Mouse (Mus musculus) cerebellum, adult 18-20 months (tissue): ENCODE measurements around the gene Akap13.

Experiments used
- DNase-seq, 2 experiments: peaks; one replicate each; pipeline ENCODE4 v3.0.0; 2021

Gene Akap13

GRCm38 (mm10) chr7:75455223-75456151, at the start of gene Akap13:
Gene Akap13 (plus strand): TSS chr7:75455534.
- peak; percentile 93 to 98 for DNase-seq

DNA sequence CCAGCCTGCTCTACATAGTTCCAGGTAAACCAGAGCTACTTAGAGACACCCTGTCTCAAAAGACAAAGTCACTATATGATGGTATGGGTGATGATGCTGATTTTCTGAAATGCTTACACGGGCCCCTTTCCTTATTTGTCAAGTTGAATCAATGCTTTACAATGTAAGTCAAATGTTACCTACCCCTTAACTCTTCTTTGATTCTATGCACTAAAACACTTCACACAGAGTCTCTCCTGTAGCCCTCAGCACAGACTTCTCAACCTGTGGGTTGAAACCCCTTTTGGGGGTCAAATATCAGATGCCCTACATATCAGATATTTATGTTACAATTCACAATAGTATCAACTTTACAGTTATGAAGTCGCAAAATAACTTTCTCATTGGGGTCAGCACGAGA, 44.7 kb upstream of the Akap13 start:
- no peak for DNase-seq

- no peak for DNase-seq
These were observed 44.1 kb upstream of the Akap13 start for GRCm38 (mm10) chr7:75411226-75411625.

DNA sequence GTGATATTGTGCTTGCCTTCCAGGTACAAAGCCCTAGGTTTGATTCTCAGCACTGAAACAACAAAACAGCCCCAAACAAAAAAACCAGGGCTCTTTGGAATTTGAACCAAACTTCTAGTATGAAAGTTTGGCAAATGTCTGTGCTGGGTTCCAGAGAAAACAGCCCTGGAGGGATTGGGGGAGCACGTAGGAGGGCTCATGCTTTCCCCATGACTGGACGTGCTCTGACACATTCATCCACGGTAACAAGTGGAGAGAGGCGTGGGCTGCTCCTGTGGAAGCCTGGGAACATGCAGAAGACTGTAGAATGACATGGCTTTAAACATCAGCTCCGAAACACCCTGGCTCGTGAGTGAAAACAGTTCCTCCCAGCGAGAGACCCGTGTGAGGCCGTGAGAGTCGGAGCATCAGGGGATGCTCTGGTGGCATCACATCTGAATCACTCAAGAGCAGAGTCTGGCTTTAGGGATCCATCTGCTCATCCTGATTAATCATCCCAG, 43.3 kb upstream of the Akap13 start:
- no peak for DNase-seq

DNA sequence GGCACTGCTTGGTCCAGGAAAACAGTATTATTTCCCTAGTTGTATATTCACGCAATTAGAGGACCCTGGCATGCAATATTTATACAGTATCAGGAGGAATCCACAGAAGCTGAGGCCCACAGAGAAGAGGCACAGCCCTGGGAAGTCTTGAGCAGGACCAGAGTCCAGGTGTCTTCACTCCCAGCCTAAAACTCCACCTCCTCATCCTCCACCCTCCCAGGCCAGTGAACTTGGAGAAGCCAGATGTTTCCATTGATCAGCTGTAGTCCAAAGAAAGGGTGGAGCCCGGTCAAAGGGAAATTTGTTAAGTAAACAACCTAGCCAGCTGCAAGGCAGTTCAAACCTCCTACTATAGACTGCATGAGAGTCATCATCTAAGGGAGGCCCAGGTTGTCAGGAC, 42.8 kb upstream of the Akap13 start:
- DNase-seq = no peak

- no peak for DNase-seq
These were observed 41.4 kb upstream of the Akap13 start for GRCm38 (mm10) chr7:75413903-75414302.

GRCm38 (mm10) chr7:75414316-75414715, 41.0 kb upstream of the Akap13 start:
- no peak for DNase-seq

DNA sequence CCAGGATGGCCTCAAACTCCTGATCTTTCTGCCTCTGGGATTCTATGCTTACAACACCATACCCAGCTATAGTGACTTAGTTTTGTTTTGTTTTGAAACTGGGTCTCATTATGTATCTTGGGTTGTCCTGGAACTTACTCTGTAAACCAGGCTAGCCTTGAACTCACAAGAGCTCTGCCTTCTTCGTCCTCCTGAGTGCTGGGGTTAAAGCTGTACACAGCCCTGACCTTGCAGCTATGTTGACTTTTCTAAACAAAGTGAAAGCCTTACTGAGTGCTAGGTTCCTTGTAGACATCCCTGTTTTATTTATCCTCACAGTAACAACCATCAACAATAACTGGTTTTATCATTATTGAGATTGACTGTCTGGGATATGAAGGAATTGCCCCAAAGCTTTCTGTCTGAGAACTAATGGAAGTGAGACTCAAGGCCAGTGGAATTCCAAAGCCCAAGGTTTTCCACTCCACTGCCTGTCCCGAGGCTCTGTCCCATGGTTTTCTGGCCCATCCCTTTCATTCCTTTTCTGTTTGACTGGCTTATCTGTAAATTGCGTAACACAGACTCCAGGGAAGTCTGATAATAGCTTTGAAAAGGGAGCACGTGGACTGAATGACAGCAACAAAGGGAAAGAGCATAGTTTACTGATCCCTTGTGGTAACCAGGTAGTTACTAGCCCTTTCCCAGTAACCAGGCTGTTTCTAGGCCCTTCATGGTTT, 40.0 kb upstream of the Akap13 start:
- no peak for DNase-seq

GRCm38 (mm10) chr7:75415882-75416585, 39.3 kb upstream of the Akap13 start:
- no peak for DNase-seq

DNA sequence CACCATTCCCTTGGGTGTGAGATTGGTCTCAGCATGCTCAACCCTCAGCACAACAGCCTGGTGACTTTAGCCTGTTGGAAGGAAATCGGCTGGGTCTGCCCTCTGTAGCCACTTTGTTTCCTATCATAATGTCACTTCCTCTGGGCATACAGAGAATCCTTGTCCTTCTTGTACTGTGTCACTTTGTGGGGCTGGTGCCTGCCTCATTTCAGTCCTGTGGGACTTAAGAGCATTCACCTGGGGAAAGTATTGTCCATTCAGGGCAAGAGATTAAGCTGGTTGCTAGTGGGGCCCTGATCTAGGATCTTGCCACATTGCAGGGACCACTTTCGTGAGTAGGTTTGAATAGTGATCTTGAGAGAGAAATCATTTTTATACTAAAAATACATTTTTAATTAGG, 34.4 kb upstream of the Akap13 start:
- DNase-seq = no peak

DNA sequence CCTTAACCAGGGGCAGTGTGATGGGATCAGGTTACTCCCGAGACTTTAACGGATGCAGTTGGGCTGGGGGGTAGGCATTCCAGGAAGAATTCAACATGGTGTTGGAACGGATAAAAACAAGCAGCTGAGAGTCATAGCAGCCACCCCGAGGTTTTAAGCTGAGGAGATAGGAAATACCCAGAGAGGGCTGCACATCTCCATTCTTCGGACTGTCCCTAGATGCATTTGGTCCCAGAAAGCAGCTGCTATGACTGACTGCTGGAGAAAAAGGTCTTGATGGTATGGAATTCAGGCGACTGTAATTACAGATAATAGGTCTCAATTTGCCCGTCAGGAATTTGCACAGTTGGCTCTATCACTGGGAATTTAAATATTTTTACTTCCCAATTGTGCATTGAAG, 31.2 kb upstream of the Akap13 start:
- no peak for DNase-seq

DNA sequence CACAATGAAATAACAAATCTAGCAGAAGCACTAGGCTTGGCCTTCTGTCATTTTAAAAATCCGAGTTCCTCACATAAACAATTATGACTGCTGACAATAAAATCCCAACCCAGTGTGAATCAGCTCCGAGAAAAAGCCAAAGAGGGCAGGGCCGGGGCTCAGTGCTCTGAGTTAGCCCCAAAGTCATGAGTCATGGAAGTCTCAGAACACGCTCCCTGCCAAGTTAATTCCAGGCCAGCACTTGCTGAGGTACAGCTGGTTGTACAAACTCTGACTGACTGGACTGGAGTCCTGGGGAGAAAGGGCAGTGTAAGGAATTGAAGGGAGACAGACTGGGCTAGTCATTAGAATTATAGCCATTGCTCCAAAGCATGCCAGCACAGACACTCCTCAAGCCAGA, 28.0 kb upstream of the Akap13 start:
- peak; percentile 4 to 9 for DNase-seq

GRCm38 (mm10) chr7:75428913-75429312, 26.4 kb upstream of the Akap13 start:
- no peak for DNase-seq

GRCm38 (mm10) chr7:75430550-75430949, 24.8 kb upstream of the Akap13 start:
- DNase-seq = no peak

GRCm38 (mm10) chr7:75431043-75431442, 24.3 kb upstream of the Akap13 start:
- no peak for DNase-seq

- no peak for DNase-seq
These were observed 23.3 kb upstream of the Akap13 start for GRCm38 (mm10) chr7:75432046-75432445.

GRCm38 (mm10) chr7:75436413-75437174, 18.7 kb upstream of the Akap13 start:
- DNase-seq = no peak

GRCm38 (mm10) chr7:75439570-75439969, 15.8 kb upstream of the Akap13 start:
- DNase-seq = no peak

DNA sequence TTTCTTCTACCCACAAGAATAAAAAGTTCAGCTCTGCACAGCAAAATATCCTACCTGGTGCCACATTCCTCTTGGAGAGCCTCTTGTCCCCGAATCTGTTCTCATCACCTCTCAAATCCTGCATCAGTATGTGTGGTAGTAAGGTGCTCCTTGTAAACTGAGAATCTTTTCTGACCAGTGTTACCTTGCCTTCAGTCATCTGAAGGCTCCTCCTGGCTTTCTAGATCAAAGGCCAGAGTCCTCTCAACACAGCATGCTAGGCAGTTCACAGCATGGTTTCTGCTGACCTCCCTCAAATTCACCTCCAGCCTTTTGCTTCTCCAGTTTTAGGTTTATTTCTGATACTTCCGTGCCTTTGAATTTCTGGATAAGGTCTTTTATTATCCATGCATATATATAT, 15.1 kb upstream of the Akap13 start:
- no peak for DNase-seq

DNA sequence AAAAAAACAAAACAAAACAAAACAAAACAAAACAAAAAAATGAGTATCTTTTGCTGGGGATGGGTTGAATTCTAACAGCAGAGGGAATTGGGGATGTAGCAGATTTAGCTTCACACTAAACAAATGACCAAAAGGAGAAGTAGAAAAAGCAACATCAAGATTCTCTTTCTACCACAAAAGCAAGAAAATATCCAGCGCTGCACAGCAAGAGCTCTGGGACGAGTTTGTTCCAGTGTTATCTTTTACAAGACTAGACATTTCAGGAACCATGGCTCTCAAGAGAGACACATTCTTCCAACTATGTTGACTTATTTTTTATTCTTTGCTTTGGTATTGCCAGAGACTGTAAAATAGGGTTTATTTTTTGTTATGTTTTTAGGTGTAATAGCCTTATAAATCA, 13.4 kb upstream of the Akap13 start:
- no peak for DNase-seq

GRCm38 (mm10) chr7:75456152-75456888, 986 bp downstream of the Akap13 start:
- no peak for DNase-seq

DNA sequence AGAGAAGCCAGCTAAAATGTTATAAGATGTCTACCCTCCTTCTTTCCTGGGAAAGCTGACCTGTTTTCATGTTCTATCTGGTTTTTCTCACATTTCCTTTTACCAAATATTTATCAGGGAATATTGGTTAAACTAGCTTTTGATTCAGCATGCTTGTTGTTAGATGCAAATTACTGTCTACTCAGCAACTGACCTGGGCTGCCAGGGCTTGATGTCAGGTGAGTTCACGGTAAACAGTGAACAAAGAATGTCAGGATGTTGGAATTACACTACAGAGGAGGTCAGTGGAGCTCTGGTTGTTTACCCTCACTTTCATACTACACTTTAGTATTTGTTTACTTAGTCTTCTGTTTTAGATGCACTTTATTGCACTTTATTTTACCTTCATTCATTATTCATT, 5.0 kb downstream of the Akap13 start:
- DNase-seq = no peak
